Mouse (Mus musculus) stomach, postnatal 0 days (tissue): ENCODE measurements around the gene Ptprn2.

Experiments
- CTCF ChIP-seq: IDR thresholded peaks from 2 replicates; pipeline ENCODE4 v1.5.1; 2016; ENCODE audit warnings: antibody characterized with exemption, low read depth, mild to moderate bottlenecking, moderate library complexity
- EP300 ChIP-seq: optimal IDR thresholded peaks from 2 replicates; pipeline ENCODE3; 2016; ENCODE audit warnings: antibody characterized with exemption

GRCm38 (mm10) chr12:117152366-117153165 is 667.0 kb downstream of the Ptprn2 start:
- TF ChIP-seq CTCF (no peak), EP300 (no peak)
